Mouse (Mus musculus): ENCODE measurements around the gene Gse1. TPM values are rescaled to one million over a fixed set of nuclear protein-coding genes. Genes with fewer than 3 reads are reported as not detected.

Gse1 gene
- total RNA-seq, 2 experiments from 2014 or later = 77.7 to 105 TPM

DNA sequence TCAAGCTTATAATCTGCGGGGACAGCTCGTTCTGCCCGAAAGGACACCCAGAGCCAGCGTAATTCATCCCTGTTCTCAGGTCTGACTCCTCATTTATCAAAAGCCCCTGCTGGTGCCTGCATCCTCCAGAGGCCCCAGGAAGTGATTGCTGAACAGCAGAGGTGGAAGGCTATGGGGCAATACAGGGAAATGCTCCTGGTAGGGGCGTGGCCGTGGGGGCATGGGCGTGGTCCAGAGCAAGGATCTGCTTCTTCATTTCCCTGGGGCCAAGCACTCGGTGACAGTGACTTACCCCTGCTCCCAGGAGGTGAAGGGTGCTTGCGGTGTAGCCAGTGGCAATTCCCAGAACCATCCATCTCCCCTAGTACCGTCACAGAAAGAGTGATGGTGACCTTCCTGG lies 217.0 kb downstream of the Gse1 start:
- Histone ChIP-seq H3K4me3 (no peak overlapping the region), H3K27ac (no peak overlapping the region)
- intact Hi-C loops (cut with DNase I) = no loop called here
- DNase-seq (ENCODE audit: extremely low spot score in 1 of 2, low spot score in 2 of 2) = no peak
- no peak for TF ChIP-seq CTCF (IDR thresholded peaks at IDR 0.05)

DNA sequence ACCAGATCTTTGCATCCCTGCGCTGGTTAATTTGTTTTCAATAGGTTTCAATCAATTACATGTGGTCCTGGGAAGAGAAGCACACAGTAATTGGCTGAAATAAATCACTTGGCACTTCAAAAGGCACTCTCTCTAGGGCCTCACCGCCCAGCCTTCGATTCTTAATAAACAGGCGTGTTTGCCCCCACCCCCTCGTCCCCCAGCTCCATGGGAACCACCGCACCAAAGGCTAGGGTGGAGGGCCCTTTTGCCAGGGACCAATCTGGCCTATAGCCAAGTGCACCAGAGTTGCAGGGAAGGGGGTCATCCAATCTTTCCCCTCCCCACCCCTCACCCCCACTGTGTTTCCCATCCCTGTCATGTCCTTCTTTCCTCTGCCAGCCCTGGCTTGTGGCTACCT lies 219.9 kb downstream of the Gse1 start:
- intact Hi-C loops (cut with DNase I) = no loop called here
- no peak for TF ChIP-seq CTCF (IDR thresholded peaks at IDR 0.05)
- no peak overlapping the region; the same call in 1 of the 2 replicates for H3K27ac ChIP-seq
- DNase-seq (ENCODE audit: extremely low spot score in 1 of 2, low spot score in 2 of 2) = no peak
- no peak overlapping the region for H3K4me3 ChIP-seq

DNA sequence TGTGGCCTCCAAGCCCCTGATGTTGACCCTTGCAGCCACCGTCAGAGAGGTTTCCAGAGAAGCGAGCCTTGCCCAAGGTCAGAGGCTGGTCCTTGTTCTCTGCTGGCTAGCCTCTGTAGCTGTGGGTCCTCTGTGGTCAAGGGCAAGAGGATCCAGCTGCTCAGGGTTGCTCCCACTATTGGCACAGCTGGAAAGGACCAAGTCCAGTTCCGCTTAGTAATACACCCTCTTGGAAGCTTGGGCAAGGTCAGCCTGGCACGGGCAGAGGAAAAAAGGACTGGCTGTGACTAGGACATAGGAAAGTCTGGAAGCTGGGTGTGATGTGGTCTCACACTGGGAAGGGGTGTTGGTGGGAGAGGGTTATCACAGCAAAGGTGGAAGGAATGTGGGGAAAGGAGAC lies 220.9 kb downstream of the Gse1 start:
- H3K4me3 ChIP-seq = no peak overlapping the region
- no peak for TF ChIP-seq CTCF (IDR thresholded peaks at IDR 0.05)
- intact Hi-C loops (cut with DNase I) = no loop called here
- no peak for DNase-seq (ENCODE audit: extremely low spot score in 1 of 2, low spot score in 2 of 2)
- peak overlapping the region; percentile 69 for H3K27ac ChIP-seq

DNA sequence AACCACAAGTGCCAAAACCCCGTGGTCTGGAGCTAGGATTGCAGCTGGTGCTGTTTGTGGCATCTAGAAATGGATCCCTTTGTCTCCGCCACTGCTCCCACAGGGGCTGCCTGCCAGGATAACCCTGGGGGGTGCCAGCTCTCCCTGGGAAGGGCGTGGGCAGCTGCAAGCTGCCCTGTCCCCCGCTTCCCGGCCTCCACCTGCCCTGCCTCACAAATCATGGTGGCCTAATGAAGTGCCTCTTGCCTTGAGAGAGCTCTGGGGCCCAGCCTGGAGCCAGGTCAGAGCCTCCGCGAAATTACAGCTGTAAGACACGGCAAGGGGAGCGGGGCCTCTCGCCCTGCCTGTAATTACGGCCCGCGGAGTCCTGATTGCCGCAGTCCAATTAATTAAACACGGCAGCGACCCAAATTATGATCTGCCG lies 221.4 kb downstream of the Gse1 start:
- H3K27ac ChIP-seq = peak overlapping the region; percentile 66; the same call in 1 of the 2 replicates

DNA sequence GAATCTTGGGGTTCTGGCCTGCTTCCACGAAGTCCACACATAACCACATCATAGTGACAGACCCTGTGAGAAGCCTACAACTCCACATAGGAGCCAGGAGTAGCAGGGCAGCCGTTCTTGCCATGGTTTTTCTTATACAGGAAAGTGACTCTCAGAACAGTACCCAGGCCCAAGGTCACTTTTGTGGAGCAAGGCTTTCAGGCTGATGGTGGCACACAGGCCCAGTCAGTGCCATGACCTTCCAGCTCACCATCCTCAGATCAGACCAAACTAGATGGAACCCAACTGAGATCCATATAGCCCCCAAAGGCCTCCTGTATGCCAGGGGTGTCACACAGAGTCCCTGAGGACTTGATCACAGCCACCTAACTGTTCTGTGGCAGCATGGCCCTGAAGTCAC lies 223.9 kb downstream of the Gse1 start:
- DNase-seq (ENCODE audit: extremely low spot score in 1 of 2, low spot score in 2 of 2) = no peak
- no peak overlapping the region for H3K4me3 ChIP-seq
- intact Hi-C loops (cut with DNase I) = no loop called here
- no peak overlapping the region for H3K27ac ChIP-seq
- no peak for TF ChIP-seq CTCF (IDR thresholded peaks at IDR 0.05)

More for the DNA sequence above, 221.4 kb downstream of the Gse1 start:
- intact Hi-C loops (cut with DNase I) = no loop called here
- TF ChIP-seq CTCF (IDR thresholded peaks at IDR 0.05) = no peak
- H3K4me3 ChIP-seq = no peak overlapping the region
- DNase-seq (ENCODE audit: extremely low spot score in 1 of 2, low spot score in 2 of 2) = peak in 1 of 2 experiments; percentile 55

DNA sequence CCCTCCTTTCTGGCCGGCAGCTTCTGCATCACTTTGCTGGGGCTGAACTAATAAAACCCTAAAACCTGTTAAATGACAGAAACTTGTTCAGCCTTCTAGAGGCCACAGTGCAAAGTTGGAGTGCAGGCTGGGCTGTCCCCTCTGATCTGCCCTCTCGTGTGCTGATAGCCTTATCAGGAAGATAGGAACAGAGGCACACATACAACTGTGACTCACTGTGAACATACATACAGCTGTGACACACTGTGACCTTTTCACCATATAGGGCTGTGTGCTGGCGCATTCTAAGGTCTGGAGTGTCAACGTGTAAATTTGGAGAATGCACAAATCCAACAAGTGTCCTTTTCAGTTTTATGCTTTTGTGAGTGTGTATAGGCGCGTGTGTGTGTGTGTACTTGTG lies 226.1 kb downstream of the Gse1 start:
- intact Hi-C loops (cut with DNase I) = no loop called here
- no peak for TF ChIP-seq CTCF (IDR thresholded peaks at IDR 0.05)
- no peak for DNase-seq (ENCODE audit: extremely low spot score in 1 of 2, low spot score in 2 of 2)
- Histone ChIP-seq H3K27ac (no peak overlapping the region), H3K4me3 (no peak overlapping the region)

DNA sequence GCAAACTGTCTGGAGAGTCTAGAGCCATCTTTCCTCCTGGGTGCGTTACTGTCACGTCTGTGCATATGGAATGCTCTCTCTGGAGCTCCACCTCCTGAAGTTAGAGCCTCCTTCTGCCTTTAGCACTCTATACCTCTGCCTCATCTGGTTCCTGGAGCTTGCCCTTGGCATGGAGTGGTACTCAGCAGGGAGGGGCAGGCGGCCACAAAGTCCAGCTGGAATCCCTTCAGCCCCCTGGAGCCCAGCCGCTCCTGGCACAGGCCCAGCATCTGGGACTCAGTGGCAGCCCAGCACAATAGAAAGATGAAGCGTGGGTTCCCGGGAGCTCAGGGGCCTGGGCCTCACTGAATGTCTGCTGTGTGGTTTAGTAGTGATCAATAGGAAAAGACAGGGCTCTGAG lies 232.1 kb downstream of the Gse1 start:
- intact Hi-C loops (cut with DNase I) = no loop called here
- Histone ChIP-seq H3K4me3 (no peak overlapping the region), H3K27ac (no peak overlapping the region)
- DNase-seq (ENCODE audit: extremely low spot score in 1 of 2, low spot score in 2 of 2) = no peak
- no peak for TF ChIP-seq CTCF (IDR thresholded peaks at IDR 0.05)

DNA sequence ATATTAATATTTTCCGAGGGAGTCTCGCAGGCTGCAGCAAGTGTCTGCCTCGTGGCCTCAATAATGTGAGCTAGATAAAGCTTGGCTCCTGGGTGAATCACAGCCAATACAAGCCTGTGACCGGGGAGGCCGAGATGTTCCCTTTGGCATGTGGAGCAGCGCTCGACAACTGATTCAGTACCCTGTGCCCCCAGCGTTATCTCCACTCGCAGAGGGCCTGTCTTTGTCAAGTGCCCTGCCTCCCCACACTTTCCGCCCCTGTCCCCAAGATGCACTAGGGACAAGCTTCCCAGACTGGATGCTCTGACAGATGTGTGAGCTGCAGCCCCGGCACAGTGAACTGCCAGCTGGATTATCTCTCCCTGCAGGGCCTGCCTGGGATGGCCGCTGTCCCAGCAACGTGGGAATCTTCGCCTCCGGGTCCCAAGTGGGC lies 233.9 kb downstream of the Gse1 start:
- TF ChIP-seq CTCF (IDR thresholded peaks at IDR 0.05) = no peak
- Histone ChIP-seq H3K27ac (no peak overlapping the region), H3K4me3 (no peak overlapping the region)
- intact Hi-C loops (cut with DNase I) = no loop called here
- DNase-seq (ENCODE audit: extremely low spot score in 1 of 2, low spot score in 2 of 2) = no peak

DNA sequence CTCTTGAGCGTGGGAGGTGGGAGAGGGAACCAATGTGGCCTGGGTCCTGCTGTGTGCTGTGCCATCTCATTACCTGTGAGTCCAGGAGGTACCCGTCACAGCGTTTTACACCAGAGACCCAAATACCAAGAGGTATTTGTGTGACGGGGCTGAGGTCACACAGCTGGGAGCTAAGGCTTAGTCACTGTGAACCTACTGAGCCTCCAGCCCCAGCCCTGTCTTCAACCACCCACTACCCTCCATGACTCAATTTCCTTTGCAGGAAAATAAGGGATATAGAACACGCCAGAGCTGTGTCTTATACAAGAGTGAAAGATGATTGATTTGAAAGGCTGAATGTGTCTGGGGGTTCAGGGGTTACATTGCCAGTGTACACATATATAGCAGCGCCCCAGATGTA lies 234.4 kb downstream of the Gse1 start:
- DNase-seq (ENCODE audit: extremely low spot score in 1 of 2, low spot score in 2 of 2) = no peak
- TF ChIP-seq CTCF (IDR thresholded peaks at IDR 0.05) = no peak
- no peak overlapping the region for H3K4me3 ChIP-seq
- H3K27ac ChIP-seq = no peak overlapping the region
- intact Hi-C loops (cut with DNase I) = no loop called here

DNA sequence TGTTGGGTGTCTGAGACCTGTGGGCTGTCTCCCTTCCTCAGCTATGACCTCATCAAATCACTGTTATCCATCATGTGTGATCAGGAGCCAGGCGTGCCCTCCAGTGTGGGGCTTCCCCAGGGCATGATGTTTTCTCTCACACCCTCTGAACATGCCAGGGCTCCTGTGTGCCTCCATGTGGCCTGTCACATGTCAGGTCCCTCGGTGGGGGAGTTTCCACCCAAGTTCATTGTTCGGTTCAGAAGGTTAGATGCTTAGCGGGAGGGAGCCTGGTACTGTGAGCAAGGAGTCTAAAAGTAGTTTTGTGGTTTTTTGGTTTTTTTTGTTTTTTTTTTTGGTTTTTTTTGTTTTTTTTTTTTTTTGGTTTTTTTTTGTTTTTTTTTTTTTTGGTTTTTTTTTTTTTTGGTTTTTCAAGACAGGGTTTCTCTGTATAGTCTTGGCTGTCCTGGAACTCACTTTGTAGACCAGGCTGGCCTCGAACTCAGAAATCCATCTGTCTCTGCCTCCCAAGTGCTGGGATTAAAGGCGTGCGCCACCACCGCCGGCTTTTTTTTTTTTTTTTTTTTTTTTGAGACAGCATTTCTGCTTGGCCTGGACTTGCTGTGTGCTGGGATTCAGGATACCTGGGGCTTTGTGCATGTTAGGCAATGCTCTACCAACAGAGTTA lies 235.8 kb downstream of the Gse1 start:
- TF ChIP-seq CTCF (IDR thresholded peaks at IDR 0.05) = no peak
- H3K4me3 ChIP-seq = no peak overlapping the region
- H3K27ac ChIP-seq = no peak overlapping the region
- DNase-seq (ENCODE audit: extremely low spot score in 1 of 2, low spot score in 2 of 2) = no peak
- intact Hi-C loops (cut with DNase I) = no loop called here

DNA sequence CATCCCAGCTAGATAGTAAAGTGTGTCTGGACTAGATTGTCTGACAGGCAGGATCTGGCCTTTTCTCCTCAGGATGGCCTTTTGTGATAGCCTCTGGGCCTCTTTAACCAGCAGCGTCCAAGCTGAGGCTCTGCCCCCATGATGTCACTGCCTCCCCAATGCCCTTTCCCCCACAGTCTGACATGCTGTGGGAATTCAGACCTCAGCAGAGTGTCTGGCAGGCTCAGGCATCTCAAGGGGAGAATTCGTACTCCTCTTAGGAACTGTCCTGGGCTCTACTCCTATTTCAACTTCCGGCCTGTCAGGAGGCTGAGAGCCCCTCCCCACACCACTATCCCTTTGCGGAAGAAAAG lies 236.3 kb downstream of the Gse1 start:
- intact Hi-C loops (cut with DNase I) = no loop called here
- no peak for DNase-seq (ENCODE audit: extremely low spot score in 1 of 2, low spot score in 2 of 2)
- no peak for TF ChIP-seq CTCF (IDR thresholded peaks at IDR 0.05)
- no peak overlapping the region for H3K27ac ChIP-seq
- H3K4me3 ChIP-seq = no peak overlapping the region

DNA sequence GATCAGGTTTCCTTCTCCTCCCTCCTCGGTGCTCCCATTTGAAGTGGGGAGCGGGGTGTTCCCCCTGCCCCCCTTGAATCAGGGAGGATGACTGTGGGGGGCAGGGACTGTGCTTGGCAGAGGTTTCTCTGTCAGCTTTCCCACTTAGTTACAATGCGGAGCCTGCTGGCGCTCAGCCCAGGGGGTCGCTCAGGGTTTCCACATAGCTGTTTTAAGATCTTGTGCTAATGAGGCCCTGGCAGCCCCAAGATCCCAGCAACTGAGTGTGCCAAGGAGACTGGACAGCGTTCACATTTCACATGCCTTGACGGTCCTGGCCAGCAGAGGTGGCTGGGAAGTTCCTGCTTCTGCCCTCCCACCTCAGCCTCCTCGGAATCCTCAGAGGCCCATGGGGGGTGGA lies 237.5 kb downstream of the Gse1 start:
- no peak; the same call in 1 of the 2 replicates for TF ChIP-seq CTCF (IDR thresholded peaks at IDR 0.05)
- intact Hi-C loops (cut with DNase I) = no loop called here
- Histone ChIP-seq H3K4me3 (no peak overlapping the region), H3K27ac (no peak overlapping the region)
- peak in 1 of 2 experiments; percentile 69 for DNase-seq (ENCODE audit: extremely low spot score in 1 of 2, low spot score in 2 of 2)

DNA sequence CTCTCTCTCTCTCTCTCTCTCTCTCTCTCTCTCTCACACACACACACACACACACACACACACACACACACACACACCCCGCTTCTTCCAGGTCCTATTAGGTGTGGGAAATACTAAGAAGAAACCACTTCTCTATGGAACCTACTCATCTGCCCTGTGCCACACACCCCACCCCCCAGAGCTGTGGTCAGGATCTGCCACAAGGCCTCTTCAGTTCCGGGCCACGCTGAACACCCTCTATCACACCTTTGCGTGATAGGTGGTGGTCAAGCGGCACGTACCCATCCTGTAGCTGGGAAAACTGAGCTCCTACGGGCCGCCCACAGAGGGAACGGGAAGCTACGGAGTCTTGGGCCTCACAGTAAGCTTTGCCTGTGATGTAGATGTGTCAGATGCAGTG lies 238.0 kb downstream of the Gse1 start:
- Histone ChIP-seq H3K27ac (no peak overlapping the region), H3K4me3 (no peak overlapping the region)
- intact Hi-C loops (cut with DNase I) = no loop called here
- TF ChIP-seq CTCF (IDR thresholded peaks at IDR 0.05) = no peak
- DNase-seq (ENCODE audit: extremely low spot score in 1 of 2, low spot score in 2 of 2) = no peak

All from left cerebral cortex, adult 2 months (tissue).